Mouse (Mus musculus): Measurements from ENCODE around the gene Morn2. TPM values are rescaled to one million over a fixed set of nuclear protein-coding genes. Genes with fewer than 3 reads are reported as not detected.

Gene Morn2
- total and polyA plus RNA-seq, 2 experiments from 2014 or later = 26.4 to 47.8 TPM

- DNase-seq (no peak), ATAC-seq (no peak)
- Histone ChIP-seq H3K4me3 (ENCODE audit: low read depth, low read length) (no peak overlapping the region), H3K9me3 (ENCODE audit: low read length) (no peaks in the 10 kb centered on the region), H3K36me3 (ENCODE audit: insufficient read depth) (no peaks in the 10 kb centered on the region), H3K27me3 (ENCODE audit: insufficient read depth, low read length) (no peaks in the 10 kb centered on the region), H3K27ac (ENCODE audit: low read depth, low read length) (no peak overlapping the region), H3K4me1 (ENCODE audit: insufficient read depth) (no peaks in the 10 kb centered on the region), H3K9ac (no peak overlapping the region), H3K4me2 (ENCODE audit: low read depth) (no peak overlapping the region)
- 28% methylated on average over 11 of the region's 11 CpGs for WGBS
- TF ChIP-seq CTCF (IDR thresholded peaks at IDR 0.05; ENCODE audit: low read depth) = no peak
Observed at GRCm38 (mm10) chr17:80346591-80347125, 56.7 kb downstream of the Morn2 start.

Other genes starting within 250 kb of the Morn2 start
- gene Hnrnpll, start 227.9 kb upstream of the Morn2 start, total RNA-seq (2014; rRNA removed) = 60.2 and 67.6 TPM in 2 replicates
- gene Hnrnpll, start 227.9 kb upstream of the Morn2 start, polyA plus RNA-seq (2015; fragmentation: Nextera tagmentation; extraction: Ambion mirVana) = 42.3 and 49.7 TPM in 2 replicates
- 2.0 and 2.2 TPM in 2 replicates for gene Galm, start 162.7 kb upstream of the Morn2 start, total RNA-seq (2014; rRNA removed)
- 1.7 and 2.0 TPM in 2 replicates for gene Galm, start 162.7 kb upstream of the Morn2 start, polyA plus RNA-seq (2015; fragmentation: Nextera tagmentation; extraction: Ambion mirVana)
- gene Srsf7, start 82.9 kb upstream of the Morn2 start, total RNA-seq (2014; rRNA removed) = 228 and 253 TPM in 2 replicates
- 251 and 279 TPM in 2 replicates for gene Srsf7, start 82.9 kb upstream of the Morn2 start, polyA plus RNA-seq (2015; fragmentation: Nextera tagmentation; extraction: Ambion mirVana)
- 0.15 and 0.43 TPM in 2 replicates for gene Ttc39d, start 82.7 kb upstream of the Morn2 start, total RNA-seq (2014; rRNA removed)
- 0.05 and 0.19 TPM in 2 replicates for gene Ttc39d, start 82.7 kb upstream of the Morn2 start, polyA plus RNA-seq (2015; fragmentation: Nextera tagmentation; extraction: Ambion mirVana)
- 13.9 and 14.0 TPM in 2 replicates for gene Gemin6, start 65.8 kb upstream of the Morn2 start, total RNA-seq (2014; rRNA removed)
- 23.5 and 24.9 TPM in 2 replicates for gene Gemin6, start 65.8 kb upstream of the Morn2 start, polyA plus RNA-seq (2015; fragmentation: Nextera tagmentation; extraction: Ambion mirVana)
- 72.1 and 72.4 TPM in 2 replicates for gene Dhx57, start 273 bp downstream of the Morn2 start, total RNA-seq (2014; rRNA removed)
- 26.1 and 33.7 TPM in 2 replicates for gene Dhx57, start 273 bp downstream of the Morn2 start, polyA plus RNA-seq (2015; fragmentation: Nextera tagmentation; extraction: Ambion mirVana)
- 1.5 and 6.2 TPM in 2 replicates for gene Arhgef33, start 17.2 kb downstream of the Morn2 start, total RNA-seq (2014; rRNA removed)
- gene Arhgef33, start 17.2 kb downstream of the Morn2 start, polyA plus RNA-seq (2015; fragmentation: Nextera tagmentation; extraction: Ambion mirVana) = 1.6 and 1.8 TPM in 2 replicates
- gene Gm10190, start 83.3 kb downstream of the Morn2 start, total RNA-seq (2014; rRNA removed) = not detected in 2 replicates
- gene Gm10190, start 83.3 kb downstream of the Morn2 start, polyA plus RNA-seq (2015; fragmentation: Nextera tagmentation; extraction: Ambion mirVana) = 3.5 and 3.9 TPM in 2 replicates
- gene Sos1, start 190.2 kb downstream of the Morn2 start, total RNA-seq (2014; rRNA removed) = 20.9 and 29.3 TPM in 2 replicates
- 3.3 and 5.2 TPM in 2 replicates for gene Sos1, start 190.2 kb downstream of the Morn2 start, polyA plus RNA-seq (2015; fragmentation: Nextera tagmentation; extraction: Ambion mirVana)